Mouse (Mus musculus) heart, embryonic 14.5 days (tissue): ENCODE data around the gene Trim23. TPM values are rescaled to one million over a fixed set of nuclear protein-coding genes. Genes with fewer than 3 reads are reported as not detected.
A peak's percentile ranks its signal among the peaks of the same experiment; 100 is the strongest.

Experiments used
- ATAC-seq: fragments of 200-750 bp; cut with Nextera tagmentation; 2 replicates; pipeline ENCODE4 v1.8.0; 2017; ENCODE audit warnings: low read depth, moderate TSS enrichment; ENCODE audit not compliant: insufficient number of reproducible peaks, insufficient read depth, low FRiP score
- H3K27ac ChIP-seq, 2 experiments: fragments of 200-500 bp in 1 of 2; fragments of 300-500 bp in 1 of 2; sonication (generic) in 1 of 2; replicated peaks in 1 of 2; 2 replicates each; pipeline ENCODE4 v1.5.1; 2012 to 2014; ENCODE audit warnings: low read depth in 2 of 2, low read length in 2 of 2, control low read depth in 1 of 2, mild to moderate bottlenecking in 1 of 2, mixed read lengths in 1 of 2; ENCODE audit not compliant: control insufficient read depth in 1 of 2, insufficient read depth in 1 of 2
- H3K27me3 ChIP-seq: fragments of 300-500 bp; sonication (generic); 2 replicates; pipeline ENCODE4 v1.6.1; 2014; ENCODE audit warnings: mild to moderate bottlenecking, low read length, control low read depth; ENCODE audit not compliant: control insufficient read depth, insufficient read depth
- H3K36me3 ChIP-seq: fragments of 300-500 bp; sonication (generic); 2 replicates; pipeline ENCODE4 v1.6.1; 2014; ENCODE audit warnings: mild to moderate bottlenecking, control low read depth, low read length, mixed read lengths; ENCODE audit not compliant: control insufficient read depth, insufficient read depth
- H3K4me1 ChIP-seq, 2 experiments: fragments of 200-500 bp in 1 of 2; fragments of 300-500 bp in 1 of 2; sonication (generic) in 1 of 2; 2 replicates each; pipeline ENCODE4 v1.6.1; 2012 to 2014; ENCODE audit warnings: low read length in 2 of 2, control low read depth in 1 of 2, mixed read lengths in 1 of 2; ENCODE audit not compliant: control insufficient read depth in 2 of 2, insufficient read depth in 2 of 2
- H3K4me2 ChIP-seq: fragments of 300-500 bp; sonication (generic); 2 replicates; pipeline ENCODE4 v1.6.1; 2014; ENCODE audit warnings: mild to moderate bottlenecking, low read length
- H3K4me3 ChIP-seq, 2 experiments: fragments of 200-500 bp in 1 of 2; fragments of 300-500 bp in 1 of 2; sonication (generic) in 1 of 2; 2 replicates each; pipeline ENCODE4 v1.5.1; 2012 to 2014; ENCODE audit warnings: low read length in 2 of 2, mild to moderate bottlenecking in 2 of 2, control low read depth in 1 of 2, low read depth in 1 of 2, moderate library complexity in 1 of 2; ENCODE audit not compliant: control insufficient read depth in 1 of 2, insufficient read depth in 1 of 2
- H3K9ac ChIP-seq: fragments of 300-500 bp; sonication (generic); 2 replicates; pipeline ENCODE4 v1.6.1; 2014; ENCODE audit warnings: mild to moderate bottlenecking, low read length
- H3K9me3 ChIP-seq: fragments of 300-500 bp; sonication (generic); 2 replicates; pipeline ENCODE4 v1.6.1; 2016; ENCODE audit warnings: low read length, control low read depth; ENCODE audit not compliant: control insufficient read depth
- WGBS: fragments of 180-500 bp; shearing (Covaris S2); extraction: QIAGEN DNeasy Blood & Tissue Kit; methylation state at CpG from one replicate; pipeline ENCODE4 v1.1.7; 2014; 5-methylcytosine and 5-hydroxymethylcytosine counted together
- polyA plus RNA-seq: library from polyadenylated mRNA; unstranded; fragments of >200 nt; fragmentation: Nextera tagmentation; extraction: Ambion mirVana; gene quantifications from 2 replicates; pipeline ENCODE4 v1.2.1, GENCODE M21; 2014

Trim23 gene
- polyA plus RNA-seq, 1 experiment from 2014 or later, result 17.2 TPM

DNA sequence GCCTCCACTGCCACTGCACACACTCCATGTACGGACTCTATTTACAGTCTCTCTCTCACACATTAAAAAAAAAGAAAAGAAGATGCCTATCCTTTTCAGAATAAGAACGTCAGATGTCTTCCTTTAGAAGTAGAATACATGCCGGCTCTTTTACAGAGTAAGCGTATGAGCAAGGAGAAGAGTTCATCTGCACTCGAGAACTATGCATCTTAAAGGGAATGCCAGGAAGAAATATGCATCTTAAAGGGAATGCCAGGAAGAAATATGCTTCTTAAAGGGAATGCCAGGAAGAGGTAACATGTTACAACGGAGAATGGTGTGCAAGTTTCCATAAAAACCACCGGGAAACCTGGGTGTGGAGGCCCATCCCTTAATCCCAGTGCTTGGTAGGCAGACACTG lies 23.5 kb upstream of the Trim23 start:
- Histone ChIP-seq H3K4me1 (no peaks in the 10 kb centered on the region), H3K9ac (no peak overlapping the region), H3K27ac (no peak overlapping the region), H3K4me3 (no peak overlapping the region), H3K27me3 (no peaks in the 10 kb centered on the region), H3K9me3 (no peaks in the 10 kb centered on the region), H3K36me3 (peaks cover 70% of the 10 kb centered on the region), H3K4me2 (no peak overlapping the region)
- WGBS, result 92% methylated on average over 7 of the region's 7 CpGs
- no peak for ATAC-seq

- no peak overlapping the region for H3K4me3 ChIP-seq
- no peaks in the 10 kb centered on the region for H3K4me1 ChIP-seq
- no peak for ATAC-seq
- H3K4me2 ChIP-seq, result no peak overlapping the region
- H3K9ac ChIP-seq, result no peak overlapping the region
- H3K27ac ChIP-seq, result no peak overlapping the region
- H3K9me3 ChIP-seq, result no peaks in the 10 kb centered on the region
- WGBS, result 87% methylated on average over 1 of the region's 1 CpGs
- H3K27me3 ChIP-seq, result no peaks in the 10 kb centered on the region
- H3K36me3 ChIP-seq, result peaks cover 72% of the 10 kb centered on the region
Measured at GRCm38 (mm10) chr13:104155686-104156085, 22.9 kb upstream of the Trim23 start.

DNA sequence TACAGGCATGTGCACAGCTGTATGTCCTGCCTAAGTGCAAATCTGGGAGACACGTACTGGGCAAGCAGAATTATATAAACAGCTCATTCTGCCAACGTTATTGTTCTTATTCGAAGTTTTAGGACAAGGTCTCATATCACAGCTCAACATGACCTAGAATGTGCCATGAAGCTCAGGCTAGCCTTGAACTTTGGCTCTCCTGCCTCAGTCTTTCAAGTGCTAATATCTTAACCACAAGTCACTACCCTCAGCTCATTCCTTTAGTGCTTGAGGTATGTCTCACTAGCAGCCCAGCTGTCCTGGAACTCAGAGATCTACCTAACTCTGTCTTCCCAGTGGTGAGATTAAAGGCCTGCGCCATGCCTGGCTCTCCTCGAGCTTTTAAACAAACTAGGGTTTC lies 6.9 kb upstream of the Trim23 start:
- no peaks in the 10 kb centered on the region for H3K9me3 ChIP-seq
- peaks cover 37% of the 10 kb centered on the region for H3K36me3 ChIP-seq
- 91% methylated on average over 5 of the region's 5 CpGs for WGBS
- no peak overlapping the region for H3K9ac ChIP-seq
- H3K4me1 ChIP-seq, result peaks cover 2% of the 10 kb centered on the region in 2 experiments; a peak in 2 of 4 replicates
- no peak overlapping the region for H3K27ac ChIP-seq
- no peak overlapping the region for H3K4me2 ChIP-seq
- no peak for ATAC-seq
- no peaks in the 10 kb centered on the region for H3K27me3 ChIP-seq
- no peak overlapping the region for H3K4me3 ChIP-seq

DNA sequence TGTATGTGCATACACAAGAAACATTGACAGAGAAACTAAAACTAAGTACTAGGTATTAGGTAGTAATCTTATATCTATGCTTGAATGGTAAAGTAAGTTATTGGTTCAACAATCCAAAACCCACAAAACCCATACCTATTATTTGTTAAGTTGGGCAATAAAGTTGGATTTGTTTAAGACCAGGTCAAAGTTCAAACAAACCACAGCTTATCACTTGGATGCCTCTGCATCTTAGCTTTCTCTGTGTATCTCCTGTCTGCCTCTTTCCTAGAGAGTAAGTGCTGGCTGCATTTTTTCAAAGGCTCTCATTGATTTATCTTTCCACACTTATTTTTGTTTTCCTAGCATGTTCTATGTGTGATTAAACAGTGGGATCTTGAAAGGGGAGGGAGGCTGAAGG lies 6.1 kb upstream of the Trim23 start:
- Histone ChIP-seq H3K9me3 (no peaks in the 10 kb centered on the region), H3K4me3 (no peak overlapping the region), H3K27ac (no peak overlapping the region), H3K4me2 (no peak overlapping the region), H3K4me1 (peaks cover 2 to 8% of the 10 kb centered on the region in 2 experiments; a peak in 3 of 4 replicates), H3K36me3 (peaks cover 29% of the 10 kb centered on the region), H3K27me3 (no peaks in the 10 kb centered on the region), H3K9ac (no peak overlapping the region)
- ATAC-seq, result no peak

DNA sequence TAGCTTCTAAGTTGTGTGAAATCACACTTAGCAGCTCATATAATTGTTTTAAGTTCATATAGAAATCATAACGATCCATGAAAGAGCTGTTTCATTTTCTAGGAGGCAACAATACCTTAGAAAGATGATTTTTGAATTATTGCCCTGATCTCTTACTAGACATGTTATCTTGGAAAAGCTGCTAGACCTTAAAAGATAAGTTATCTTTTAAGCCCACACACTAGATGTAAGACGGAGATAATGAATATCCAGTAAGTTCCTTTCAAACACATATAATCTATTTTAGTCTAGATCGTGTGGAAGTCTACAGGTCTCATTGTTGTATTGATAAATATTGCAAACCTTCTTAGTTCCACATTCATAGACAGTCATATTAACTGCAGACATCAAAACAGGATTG lies 1.7 kb upstream of the Trim23 start:
- no peak for ATAC-seq
- H3K36me3 ChIP-seq, result peaks cover 25% of the 10 kb centered on the region
- 60% methylated on average over 3 of the region's 3 CpGs for WGBS
- H3K4me1 ChIP-seq, result peaks cover 2 to 13% of the 10 kb centered on the region in 2 experiments; a peak in 3 of 4 replicates
- no peak overlapping the region for H3K27ac ChIP-seq
- peak overlapping the region in 1 of 2 experiments; percentile 88; a peak in 2 of 4 replicates for H3K4me3 ChIP-seq
- peak overlapping the region; percentile 87 for H3K4me2 ChIP-seq
- H3K9ac ChIP-seq, result peak overlapping the region; percentile 63
- H3K9me3 ChIP-seq, result no peaks in the 10 kb centered on the region
- no peaks in the 10 kb centered on the region for H3K27me3 ChIP-seq

DNA sequence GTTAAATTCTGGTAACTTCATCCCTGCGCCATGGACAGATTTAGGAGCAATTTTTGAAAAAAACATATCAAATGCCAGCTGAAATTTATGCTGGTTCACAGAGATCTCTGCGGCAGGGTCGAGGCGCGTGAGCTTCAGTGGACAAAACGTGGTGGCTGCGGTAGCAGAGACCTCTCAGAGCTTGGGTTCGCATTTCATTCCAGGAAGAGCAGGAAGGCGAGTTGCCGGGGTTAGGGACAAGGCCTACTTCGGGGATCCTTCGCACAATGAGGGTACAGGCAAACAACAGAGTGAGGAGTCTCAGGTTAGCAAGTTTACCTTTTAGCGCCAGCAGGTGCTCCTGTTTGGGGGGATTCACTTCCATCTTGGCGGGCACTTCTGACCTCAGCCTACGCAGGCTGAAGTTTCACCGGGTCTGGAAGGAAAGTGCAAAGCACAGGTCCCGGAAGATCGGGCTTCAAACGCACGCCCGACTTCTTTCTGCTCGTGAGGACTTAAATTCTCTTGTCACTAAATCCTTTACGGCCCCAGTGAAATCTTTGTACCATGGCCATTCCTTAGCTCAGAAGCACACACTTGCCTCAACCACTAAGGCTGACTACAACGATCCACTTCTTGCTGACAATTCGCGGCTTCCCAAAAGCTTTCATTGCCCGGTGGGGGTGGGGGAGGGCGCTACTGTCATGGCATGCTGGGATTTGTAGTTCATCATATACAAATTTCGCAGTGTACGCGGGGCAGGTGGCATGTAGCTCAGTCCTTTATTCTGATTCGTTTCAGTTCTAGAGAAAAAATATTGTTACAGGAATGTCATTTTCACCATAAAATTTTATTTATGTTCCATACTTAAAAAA lies 574 bp upstream of the Trim23 start, which contains the start of gene Trappc13:
Gene Trappc13, minus strand, starts transcription at position 674 of the 854 bp plus-strand sequence.
- H3K4me2 ChIP-seq, result peak within 1 kb of the TSS; percentile 87

DNA sequence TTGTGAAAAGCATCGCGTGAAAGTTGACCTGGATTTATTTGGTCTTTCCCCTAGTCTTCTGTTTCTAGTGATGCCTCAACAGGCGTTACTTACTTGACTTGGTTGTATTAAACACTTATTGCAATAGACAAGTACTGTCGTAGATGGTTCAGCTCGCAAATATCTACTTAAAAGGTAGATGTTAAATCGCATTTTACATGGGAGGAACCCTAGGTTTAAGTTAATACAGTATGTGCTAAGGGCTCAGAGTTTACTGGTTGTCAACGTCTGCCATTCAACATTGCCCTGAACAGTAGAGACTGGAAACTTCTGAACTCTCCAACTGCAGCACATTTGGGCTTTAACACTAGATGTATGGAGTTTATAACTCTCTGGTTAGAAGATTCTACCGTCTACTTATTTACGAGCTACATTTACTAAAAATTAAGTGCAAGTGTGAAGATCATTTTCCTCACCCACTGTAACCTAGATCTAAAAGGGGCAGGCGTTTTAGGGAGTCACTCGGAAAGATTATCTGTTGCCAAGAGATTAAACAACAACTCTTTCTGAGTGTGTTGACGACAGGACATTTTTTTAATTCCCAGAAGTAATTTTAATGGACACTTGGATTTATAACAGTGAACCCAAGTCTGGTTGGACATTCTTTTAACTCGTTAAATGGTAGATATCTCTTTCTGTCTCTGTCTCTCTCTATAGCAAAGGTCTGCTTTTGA lies 735 bp downstream of the Trim23 start:
- Histone ChIP-seq H3K27me3 (no peaks in the 10 kb centered on the region), H3K36me3 (peaks cover 39% of the 10 kb centered on the region), H3K9me3 (no peaks in the 10 kb centered on the region), H3K9ac (peak overlapping the region; percentile 89), H3K4me2 (peak overlapping the region; percentile 61), H3K27ac (peak overlapping the region; percentile 68 to 76; a peak in 3 of 4 replicates), H3K4me3 (peak overlapping the region; percentile 88 to 89), H3K4me1 (peaks cover 2 to 13% of the 10 kb centered on the region in 2 experiments; a peak in 3 of 4 replicates)
- WGBS, result 9% methylated on average over 13 of the region's 13 CpGs
- ATAC-seq, result no peak

More for the DNA sequence above, 574 bp upstream of the Trim23 start, which contains the start of gene Trappc13:
- Histone ChIP-seq H3K4me3 (peak within 1 kb of the TSS; percentile 88 to 89), H3K27me3 (no peaks in the 10 kb centered on the region), H3K27ac (peak within 1 kb of the TSS; percentile 76 to 84), H3K9me3 (no peaks in the 10 kb centered on the region), H3K9ac (peak within 1 kb of the TSS; percentile 89), H3K36me3 (peaks cover 35% of the 10 kb centered on the region), H3K4me1 (peaks cover 2 to 13% of the 10 kb centered on the region in 2 experiments; a peak in 3 of 4 replicates)
- ATAC-seq, result peak; percentile 86
- WGBS, result 0% methylated on average over 32 of the region's 32 CpGs
